Mouse (Mus musculus) G1E (cell line): ENCODE measurements at regions not wholly inside any gene's neighbourhood (a gene's known extent, or its start where the extent isn't known, plus 50 kb on each side); places are given as distances from the start of the nearest gene placed in this dataset.

Experiments used
- ATAC-seq: 2 replicates; pipeline ENCODE4 v1.8.0; 2016; ENCODE audit warnings: mild to moderate bottlenecking; ENCODE audit not compliant: insufficient number of reproducible peaks, poor library complexity, low FRiP score, severe bottlenecking; ENCODE audit errors: extremely low read depth
- DNase-seq: peaks from one replicate; pipeline ENCODE4 v3.0.0; 2012; ENCODE audit warnings: low spot score
- H3K27me3 ChIP-seq: 2 replicates; pipeline ENCODE4 v1.6.1; 2012; ENCODE audit warnings: mild to moderate bottlenecking, low read length, inconsistent platforms; ENCODE audit not compliant: insufficient read depth
- H3K36me3 ChIP-seq: replicated peaks from 2 replicates; pipeline ENCODE3; 2012; ENCODE audit warnings: mild to moderate bottlenecking, inconsistent platforms
- H3K4me1 ChIP-seq: 2 replicates; pipeline ENCODE4 v1.6.1; 2012; ENCODE audit warnings: low read depth, low read length, inconsistent platforms, mixed read lengths; ENCODE audit not compliant: insufficient read depth
- H3K4me3 ChIP-seq: 2 replicates; pipeline ENCODE4 v1.5.1; 2012; ENCODE audit warnings: low read depth, mild to moderate bottlenecking, inconsistent platforms, low read length, moderate library complexity, mixed read lengths
- H3K9me3 ChIP-seq: replicated peaks from 2 replicates; pipeline ENCODE4 v1.6.1; 2012; ENCODE audit warnings: inconsistent platforms
- CTCF ChIP-seq: IDR thresholded peaks from 2 replicates; pipeline ENCODE4 v1.5.1; 2012; ENCODE audit warnings: low read depth, low read length, inconsistent platforms, mixed read lengths
- GATA1 ChIP-seq: IDR thresholded peaks from 2 replicates; pipeline ENCODE4 v1.6.1; 2012; ENCODE audit warnings: borderline replicate concordance, low read length, inconsistent platforms, mixed read lengths
- GATA2 ChIP-seq: IDR thresholded peaks from 2 replicates; pipeline ENCODE4 v1.6.1; 2012; ENCODE audit warnings: low read depth, low read length, inconsistent platforms, borderline replicate concordance
- POLR2AphosphoS5 ChIP-seq: IDR thresholded peaks from 2 replicates; pipeline ENCODE4 v1.6.1; 2012; ENCODE audit warnings: low read depth, low read length, inconsistent platforms; ENCODE audit not compliant: insufficient replicate concordance

DNA sequence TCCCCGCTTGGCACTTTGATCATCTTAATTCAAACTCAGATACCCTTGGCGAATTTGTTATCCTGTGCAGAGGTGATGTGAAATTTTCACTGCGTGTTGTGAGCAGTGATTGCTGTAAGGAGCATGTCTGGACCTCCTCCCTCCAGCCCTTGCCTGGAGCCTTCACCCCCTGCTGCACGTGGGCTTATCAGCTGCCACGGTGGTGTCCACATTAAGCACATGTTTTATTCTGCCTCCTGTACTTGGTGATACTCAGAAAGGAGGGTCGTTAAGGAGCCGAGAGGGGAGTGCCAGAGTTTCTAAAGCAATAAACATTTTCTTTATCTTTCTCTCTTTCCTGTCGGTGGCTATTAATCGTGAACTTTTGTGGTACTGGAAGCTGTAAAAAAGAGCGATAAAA lies 258.8 kb downstream of the Ppp4r2 start:
- no peak for DNase-seq
- Histone ChIP-seq H3K36me3 (no peaks in the 10 kb centered on the region), H3K27me3 (no peaks in the 10 kb centered on the region), H3K4me3 (no peak overlapping the region), H3K4me1 (no peaks in the 10 kb centered on the region), H3K9me3 (peaks cover 46% of the 10 kb centered on the region)
- TF ChIP-seq GATA1, result no peak
- TF ChIP-seq GATA2, result no peak
- TF ChIP-seq CTCF, result no peak
- no peak for TF ChIP-seq POLR2AphosphoS5
- ATAC-seq, result no peak
